Mouse (Mus musculus) midbrain, embryonic 13.5 days (tissue): ENCODE data around the gene Cox7a2l. TPM values are rescaled to one million over a fixed set of nuclear protein-coding genes. Genes with fewer than 3 reads are reported as not detected.

Source experiments
- ATAC-seq: fragments of 200-750 bp; cut with Nextera tagmentation; 2 replicates; pipeline ENCODE4 v1.8.0; 2017; ENCODE audit warnings: mild to moderate bottlenecking, moderate TSS enrichment, moderate library complexity
- H3K27ac ChIP-seq: fragments of 300-500 bp; sonication (generic); 2 replicates; pipeline ENCODE4 v1.5.1; 2015; ENCODE audit warnings: inconsistent platforms, mild to moderate bottlenecking, moderate library complexity
- H3K27me3 ChIP-seq: fragments of 300-500 bp; sonication (generic); 2 replicates; pipeline ENCODE4 v1.6.1; 2015; ENCODE audit warnings: mild to moderate bottlenecking, inconsistent platforms
- H3K36me3 ChIP-seq: fragments of 300-500 bp; sonication (generic); 2 replicates; pipeline ENCODE4 v1.6.1; 2015; ENCODE audit warnings: mild to moderate bottlenecking, inconsistent platforms
- H3K4me1 ChIP-seq: fragments of 300-500 bp; sonication (generic); replicated peaks from 2 replicates; pipeline ENCODE4 v1.6.1; 2015; ENCODE audit warnings: inconsistent platforms
- H3K4me2 ChIP-seq: fragments of 300-500 bp; sonication (generic); replicated peaks from 2 replicates; pipeline ENCODE4 v1.6.1; 2015; ENCODE audit warnings: moderate library complexity, mild to moderate bottlenecking, inconsistent platforms
- H3K4me3 ChIP-seq: fragments of 300-500 bp; sonication (generic); replicated peaks from 2 replicates; pipeline ENCODE4 v1.5.1; 2015; ENCODE audit warnings: mild to moderate bottlenecking, inconsistent platforms
- H3K9ac ChIP-seq: fragments of 300-500 bp; sonication (generic); replicated peaks from 2 replicates; pipeline ENCODE4 v1.6.1; 2015; ENCODE audit warnings: mild to moderate bottlenecking, inconsistent platforms
- H3K9me3 ChIP-seq: fragments of 300-500 bp; sonication (generic); 2 replicates; pipeline ENCODE4 v1.6.1; 2016; ENCODE audit warnings: mild to moderate bottlenecking, inconsistent platforms
- whole genome bisulfite sequencing: fragments of 180-500 bp; shearing (Covaris S2); methylation state at CpG from one replicate; pipeline ENCODE4 v1.1.7; 2015; 5-methylcytosine and 5-hydroxymethylcytosine counted together
- polyA plus RNA-seq: library from polyadenylated mRNA; unstranded; fragments of >200 nt; fragmentation: Nextera tagmentation; extraction: Ambion mirVana; gene quantifications from 2 replicates; pipeline ENCODE4 v1.2.1, GENCODE M21; 2015

Gene Cox7a2l
- polyA plus RNA-seq, 1 experiment from 2014 or later: 188 TPM

- H3K4me1 ChIP-seq: peaks cover 49% of the 10 kb centered on the region
- peaks cover 18% of the 10 kb centered on the region for H3K27me3 ChIP-seq
- ATAC-seq: peak; percentile 61
- H3K36me3 ChIP-seq: no peaks in the 10 kb centered on the region
- H3K27ac ChIP-seq: peak overlapping the region; percentile 54
- H3K4me3 ChIP-seq: peak overlapping the region; percentile 29
- no peaks in the 10 kb centered on the region for H3K9me3 ChIP-seq
- 5% methylated on average over 35 of the region's 35 CpGs for WGBS
- no peak overlapping the region; the same call in 1 of the 2 replicates for H3K9ac ChIP-seq
- peak overlapping the region; percentile 51 for H3K4me2 ChIP-seq
Measured at GRCm38 (mm10) chr17:83545756-83546742, 28.9 kb upstream of the Cox7a2l start.

GRCm38 (mm10) chr17:83545259-83545658 lies 28.1 kb upstream of the Cox7a2l start:
- no peak for ATAC-seq
- Histone ChIP-seq H3K9ac (no peak overlapping the region), H3K36me3 (no peaks in the 10 kb centered on the region), H3K9me3 (no peaks in the 10 kb centered on the region), H3K4me2 (peak overlapping the region; percentile 51), H3K27ac (peak overlapping the region; percentile 54; the same call in 1 of the 2 replicates), H3K4me3 (0 out of 2 replicates have a peak overlapping the region, but pooled peaks have one; percentile 29), H3K27me3 (peaks cover 18% of the 10 kb centered on the region), H3K4me1 (peaks cover 49% of the 10 kb centered on the region)
- 69% methylated on average over 6 of the region's 6 CpGs for whole genome bisulfite sequencing

GRCm38 (mm10) chr17:83542424-83542823 lies 25.3 kb upstream of the Cox7a2l start:
- Histone ChIP-seq H3K27me3 (peaks cover 8% of the 10 kb centered on the region), H3K36me3 (no peaks in the 10 kb centered on the region), H3K27ac (no peak overlapping the region), H3K4me1 (peaks cover 30% of the 10 kb centered on the region), H3K9ac (no peak overlapping the region), H3K4me3 (no peak overlapping the region), H3K9me3 (no peaks in the 10 kb centered on the region), H3K4me2 (no peak overlapping the region)
- WGBS: 85% methylated on average over 2 of the region's 2 CpGs
- ATAC-seq: no peak

- no peak overlapping the region for H3K27ac ChIP-seq
- no peak for ATAC-seq
- no peaks in the 10 kb centered on the region for H3K27me3 ChIP-seq
- no peaks in the 10 kb centered on the region for H3K9me3 ChIP-seq
- H3K4me3 ChIP-seq: no peak overlapping the region
- H3K36me3 ChIP-seq: no peaks in the 10 kb centered on the region
- H3K9ac ChIP-seq: no peak overlapping the region
- no peak overlapping the region for H3K4me2 ChIP-seq
- peaks cover 8% of the 10 kb centered on the region; the same call in 1 of the 2 replicates for H3K4me1 ChIP-seq
- 79% methylated on average over 12 of the region's 12 CpGs for whole genome bisulfite sequencing
Measured at GRCm38 (mm10) chr17:83539262-83540037, 22.3 kb upstream of the Cox7a2l start.

GRCm38 (mm10) chr17:83538694-83539093 lies 21.6 kb upstream of the Cox7a2l start:
- Histone ChIP-seq H3K9ac (no peak overlapping the region), H3K9me3 (no peaks in the 10 kb centered on the region), H3K36me3 (no peaks in the 10 kb centered on the region), H3K4me2 (no peak overlapping the region), H3K4me1 (peaks cover 8% of the 10 kb centered on the region; the same call in 1 of the 2 replicates), H3K4me3 (no peak overlapping the region), H3K27ac (no peak overlapping the region), H3K27me3 (no peaks in the 10 kb centered on the region)
- no peak for ATAC-seq
- 100% methylated on average over 1 of the region's 1 CpGs for WGBS

- 67% methylated on average over 9 of the region's 9 CpGs for WGBS
- no peaks in the 10 kb centered on the region for H3K36me3 ChIP-seq
- H3K4me1 ChIP-seq: peaks cover 8% of the 10 kb centered on the region; the same call in 1 of the 2 replicates
- no peak overlapping the region for H3K9ac ChIP-seq
- H3K9me3 ChIP-seq: no peaks in the 10 kb centered on the region
- H3K4me3 ChIP-seq: no peak overlapping the region
- no peak for ATAC-seq
- no peak overlapping the region for H3K4me2 ChIP-seq
- no peak overlapping the region for H3K27ac ChIP-seq
- H3K27me3 ChIP-seq: no peaks in the 10 kb centered on the region
Measured at GRCm38 (mm10) chr17:83538141-83538540, 21.0 kb upstream of the Cox7a2l start.

- H3K9ac ChIP-seq: no peak overlapping the region
- no peaks in the 10 kb centered on the region for H3K9me3 ChIP-seq
- no peak for ATAC-seq
- H3K27me3 ChIP-seq: peaks cover 8% of the 10 kb centered on the region; the same call in 1 of the 2 replicates
- no peaks in the 10 kb centered on the region for H3K36me3 ChIP-seq
- WGBS: 83% methylated on average over 9 of the region's 9 CpGs
- H3K4me3 ChIP-seq: no peak overlapping the region
- no peak overlapping the region for H3K27ac ChIP-seq
- peaks cover 2% of the 10 kb centered on the region for H3K4me1 ChIP-seq
- H3K4me2 ChIP-seq: no peak overlapping the region
Measured at GRCm38 (mm10) chr17:83533150-83533549, 16.0 kb upstream of the Cox7a2l start.

GRCm38 (mm10) chr17:83527651-83528381 lies 10.7 kb upstream of the Cox7a2l start:
- 20% methylated on average over 17 of the region's 17 CpGs for WGBS
- peak; percentile 72 for ATAC-seq
- Histone ChIP-seq H3K4me1 (peaks cover 31% of the 10 kb centered on the region), H3K36me3 (no peaks in the 10 kb centered on the region), H3K27me3 (peaks cover 15% of the 10 kb centered on the region), H3K9me3 (no peaks in the 10 kb centered on the region), H3K27ac (peak overlapping the region; percentile 60; the same call in 1 of the 2 replicates), H3K9ac (0 out of 2 replicates have a peak overlapping the region, but pooled peaks have one; percentile 23), H3K4me3 (no peak overlapping the region; the same call in 1 of the 2 replicates), H3K4me2 (peak overlapping the region; percentile 36)

GRCm38 (mm10) chr17:83526624-83527532 lies 9.7 kb upstream of the Cox7a2l start:
- 26% methylated on average over 13 of the region's 13 CpGs for WGBS
- Histone ChIP-seq H3K4me1 (peaks cover 31% of the 10 kb centered on the region), H3K9me3 (no peaks in the 10 kb centered on the region), H3K27me3 (peaks cover 15% of the 10 kb centered on the region), H3K4me3 (no peak overlapping the region), H3K27ac (peak overlapping the region; percentile 62; the same call in 1 of the 2 replicates), H3K36me3 (no peaks in the 10 kb centered on the region), H3K9ac (no peak overlapping the region), H3K4me2 (peak overlapping the region; percentile 36)
- peak; percentile 85 for ATAC-seq

- peak overlapping the region; percentile 2; the same call in 1 of the 2 replicates for H3K4me2 ChIP-seq
Measured at GRCm38 (mm10) chr17:83526091-83526561, 9.0 kb upstream of the Cox7a2l start.

More at GRCm38 (mm10) chr17:83526091-83526561, 9.0 kb upstream of the Cox7a2l start:
- peaks cover 31% of the 10 kb centered on the region for H3K4me1 ChIP-seq
- no peak overlapping the region for H3K4me3 ChIP-seq
- no peaks in the 10 kb centered on the region for H3K9me3 ChIP-seq
- 7% methylated on average over 5 of the region's 5 CpGs for WGBS
- no peaks in the 10 kb centered on the region for H3K36me3 ChIP-seq
- peaks cover 15% of the 10 kb centered on the region for H3K27me3 ChIP-seq
- peak overlapping the region; percentile 10; the same call in 1 of the 2 replicates for H3K9ac ChIP-seq
- 0 out of 2 replicates have a peak, but pooled peaks have one; percentile 18 for ATAC-seq
- H3K27ac ChIP-seq: peak overlapping the region; percentile 62
